Mouse (Mus musculus): ENCODE results near the gene Calm3. TPM values are rescaled to one million over a fixed set of nuclear protein-coding genes. Genes with fewer than 3 reads are reported as not detected.

Calm3 gene
- total and polyA plus RNA-seq, 2 experiments from 2014 or later = 107 to 342 TPM

- Histone ChIP-seq H3K27ac (ENCODE audit: low read depth) (no peak overlapping the region), H3K9me3 (replicated peaks; ENCODE audit: control insufficient read depth, low read length) (no peaks in the 10 kb centered on the region), H3K9ac (replicated peaks; ENCODE audit: low read depth, low read length) (no peak overlapping the region), H3K4me2 (ENCODE audit: low read depth, low read length) (no peak overlapping the region), H3K4me3 (ENCODE audit: low read depth, low read length) (no peak overlapping the region), H3K4me1 (ENCODE audit: control insufficient read depth, insufficient read depth) (no peaks in the 10 kb centered on the region; the same call in 1 of the 2 replicates), H3K27me3 (ENCODE audit: control insufficient read depth, insufficient read depth, low read length) (no peaks in the 10 kb centered on the region), H3K36me3 (replicated peaks; ENCODE audit: control insufficient read depth, insufficient read depth, low read length) (no peaks in the 10 kb centered on the region)
- 46% methylated on average over 4 of the region's 4 CpGs for WGBS
- TF ChIP-seq EP300 (IDR thresholded peaks at IDR 0.05; ENCODE audit: low read depth) (no peak), CTCF (IDR thresholded peaks at IDR 0.05; ENCODE audit: low read depth) (peak; percentile 15; the same call in 1 of the 2 replicates)
- no peak for DNase-seq (ENCODE audit: low spot score)
- ATAC-seq (ENCODE audit: insufficient read depth, low read depth) = no peak
These were observed 13.4 kb upstream of the Calm3 start for GRCm38 (mm10) chr7:16937312-16937711.

GRCm38 (mm10) chr7:16932704-16933577 lies 9.0 kb upstream of the Calm3 start:
- WGBS = 34% methylated on average over 14 of the region's 14 CpGs
- Histone ChIP-seq H3K27me3 (ENCODE audit: control insufficient read depth, insufficient read depth, low read length) (no peaks in the 10 kb centered on the region), H3K9me3 (replicated peaks; ENCODE audit: control insufficient read depth, low read length) (no peaks in the 10 kb centered on the region), H3K4me1 (ENCODE audit: control insufficient read depth, insufficient read depth) (no peaks in the 10 kb centered on the region), H3K9ac (replicated peaks; ENCODE audit: low read depth, low read length) (no peak overlapping the region), H3K4me2 (ENCODE audit: low read depth, low read length) (no peak overlapping the region), H3K36me3 (replicated peaks; ENCODE audit: control insufficient read depth, insufficient read depth, low read length) (no peaks in the 10 kb centered on the region), H3K4me3 (ENCODE audit: low read depth, low read length) (no peak overlapping the region), H3K27ac (ENCODE audit: low read depth) (no peak overlapping the region)
- no peak for DNase-seq (ENCODE audit: low spot score)
- no peak for ATAC-seq (ENCODE audit: insufficient read depth, low read depth)
- TF ChIP-seq CTCF (IDR thresholded peaks at IDR 0.05; ENCODE audit: low read depth) (peak; percentile 68), EP300 (IDR thresholded peaks at IDR 0.05; ENCODE audit: low read depth) (no peak)

GRCm38 (mm10) chr7:16931968-16932627 lies 8.2 kb upstream of the Calm3 start:
- Histone ChIP-seq H3K27ac (ENCODE audit: low read depth) (no peak overlapping the region), H3K4me3 (ENCODE audit: low read depth, low read length) (no peak overlapping the region), H3K4me2 (ENCODE audit: low read depth, low read length) (no peak overlapping the region), H3K36me3 (replicated peaks; ENCODE audit: control insufficient read depth, insufficient read depth, low read length) (no peaks in the 10 kb centered on the region), H3K9ac (replicated peaks; ENCODE audit: low read depth, low read length) (no peak overlapping the region), H3K9me3 (replicated peaks; ENCODE audit: control insufficient read depth, low read length) (no peaks in the 10 kb centered on the region), H3K27me3 (ENCODE audit: control insufficient read depth, insufficient read depth, low read length) (no peaks in the 10 kb centered on the region), H3K4me1 (ENCODE audit: control insufficient read depth, insufficient read depth) (no peaks in the 10 kb centered on the region)
- peak; percentile 80 for DNase-seq (ENCODE audit: low spot score)
- WGBS = 21% methylated on average over 14 of the region's 14 CpGs
- ATAC-seq (ENCODE audit: insufficient read depth, low read depth) = peak; percentile 66; the same call in 1 of the 2 replicates
- TF ChIP-seq CTCF (IDR thresholded peaks at IDR 0.05; ENCODE audit: low read depth) (peak; percentile 90), EP300 (IDR thresholded peaks at IDR 0.05; ENCODE audit: low read depth) (no peak)

DNA sequence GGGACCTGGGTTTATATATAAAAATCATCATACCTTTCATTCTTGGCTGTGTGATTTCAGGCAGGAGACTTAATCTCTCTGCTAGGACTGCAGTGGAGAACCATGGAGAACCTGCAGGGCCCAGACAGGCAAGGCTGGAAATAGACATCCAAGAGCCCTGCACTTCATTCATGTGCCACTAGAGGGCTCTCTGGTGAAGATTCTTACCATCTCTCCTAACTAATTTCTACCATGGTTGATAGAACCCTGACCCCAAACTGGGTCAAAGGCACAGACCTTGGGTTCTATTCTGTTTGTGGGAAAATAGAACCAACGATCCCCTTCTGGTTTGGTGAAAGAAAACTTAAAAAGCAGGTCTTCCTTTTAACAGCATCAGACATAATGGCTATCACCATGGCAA lies 6.9 kb upstream of the Calm3 start:
- ATAC-seq (ENCODE audit: insufficient read depth, low read depth) (no peak), DNase-seq (ENCODE audit: low spot score) (peak; percentile 44)
- Histone ChIP-seq H3K9me3 (replicated peaks; ENCODE audit: control insufficient read depth, low read length) (no peaks in the 10 kb centered on the region), H3K4me3 (ENCODE audit: low read depth, low read length) (no peak overlapping the region), H3K27me3 (ENCODE audit: control insufficient read depth, insufficient read depth, low read length) (no peaks in the 10 kb centered on the region), H3K4me1 (ENCODE audit: control insufficient read depth, insufficient read depth) (no peaks in the 10 kb centered on the region), H3K36me3 (replicated peaks; ENCODE audit: control insufficient read depth, insufficient read depth, low read length) (no peaks in the 10 kb centered on the region), H3K4me2 (ENCODE audit: low read depth, low read length) (no peak overlapping the region), H3K9ac (replicated peaks; ENCODE audit: low read depth, low read length) (no peak overlapping the region), H3K27ac (ENCODE audit: low read depth) (no peak overlapping the region)
- 7% methylated on average over 1 of the region's 1 CpGs for WGBS
- no peak for TF ChIP-seq EP300 (IDR thresholded peaks at IDR 0.05; ENCODE audit: low read depth)
- peak; percentile 71 for TF ChIP-seq CTCF (IDR thresholded peaks at IDR 0.05; ENCODE audit: low read depth)

DNA sequence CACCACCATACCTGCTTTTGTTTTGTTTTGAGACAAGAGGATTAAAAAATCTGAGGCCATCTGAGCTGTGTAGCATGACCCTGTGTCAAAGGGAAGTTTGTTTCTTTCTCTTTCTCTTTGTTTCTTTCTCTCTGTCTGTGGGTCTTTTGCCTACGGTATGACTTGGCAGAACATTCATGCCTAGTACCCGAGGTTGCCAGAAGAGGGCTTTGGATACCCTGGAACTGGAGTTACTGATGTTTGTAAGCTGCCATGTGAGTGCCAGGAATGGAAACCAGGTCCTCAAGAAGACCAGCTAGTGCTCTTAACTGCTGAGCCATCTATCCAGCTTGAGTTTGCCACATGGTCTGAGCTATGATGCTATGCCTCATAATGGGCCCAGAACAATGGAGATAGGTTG lies 4.4 kb upstream of the Calm3 start:
- Histone ChIP-seq H3K27ac (ENCODE audit: low read depth) (no peak overlapping the region), H3K9me3 (replicated peaks; ENCODE audit: control insufficient read depth, low read length) (no peaks in the 10 kb centered on the region), H3K9ac (replicated peaks; ENCODE audit: low read depth, low read length) (no peak overlapping the region), H3K4me3 (ENCODE audit: low read depth, low read length) (no peak overlapping the region), H3K36me3 (replicated peaks; ENCODE audit: control insufficient read depth, insufficient read depth, low read length) (no peaks in the 10 kb centered on the region), H3K4me1 (ENCODE audit: control insufficient read depth, insufficient read depth) (no peaks in the 10 kb centered on the region), H3K4me2 (ENCODE audit: low read depth, low read length) (no peak overlapping the region), H3K27me3 (ENCODE audit: control insufficient read depth, insufficient read depth, low read length) (no peaks in the 10 kb centered on the region)
- 27% methylated on average over 2 of the region's 2 CpGs for WGBS
- TF ChIP-seq EP300 (IDR thresholded peaks at IDR 0.05; ENCODE audit: low read depth) (no peak), CTCF (IDR thresholded peaks at IDR 0.05; ENCODE audit: low read depth) (no peak)
- no peak for ATAC-seq (ENCODE audit: insufficient read depth, low read depth)
- no peak for DNase-seq (ENCODE audit: low spot score)

All from heart, postnatal 0 days (tissue).